Mouse (Mus musculus): ENCODE measurements around the gene Crp.

Crp gene

GRCm38 (mm10) chr1:172711962-172712361 is 14.1 kb downstream of the Crp start:
- in situ Hi-C loops (cut with MboI), result no loop called here

DNA sequence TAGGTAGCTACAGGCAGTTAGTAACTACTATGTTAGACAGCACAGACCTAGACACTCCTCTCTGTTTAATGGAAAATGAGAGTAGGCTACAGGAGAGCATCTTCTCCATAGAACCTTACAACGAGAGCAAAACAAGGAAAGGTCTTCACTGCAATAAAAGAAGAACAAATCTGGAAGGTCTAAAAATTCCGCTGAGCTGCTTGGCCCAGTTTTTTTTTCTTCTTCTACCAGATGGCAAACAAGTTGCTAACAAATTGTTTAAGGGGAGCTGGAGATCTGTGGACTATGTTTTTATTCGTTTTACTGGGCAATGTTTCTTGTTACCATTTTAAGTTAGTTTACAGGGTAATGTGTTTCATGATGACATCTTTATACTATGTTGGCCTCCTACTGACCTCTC is 53.4 kb downstream of the Crp start:
- in situ Hi-C loops (cut with MboI), result no loop called here

DNA sequence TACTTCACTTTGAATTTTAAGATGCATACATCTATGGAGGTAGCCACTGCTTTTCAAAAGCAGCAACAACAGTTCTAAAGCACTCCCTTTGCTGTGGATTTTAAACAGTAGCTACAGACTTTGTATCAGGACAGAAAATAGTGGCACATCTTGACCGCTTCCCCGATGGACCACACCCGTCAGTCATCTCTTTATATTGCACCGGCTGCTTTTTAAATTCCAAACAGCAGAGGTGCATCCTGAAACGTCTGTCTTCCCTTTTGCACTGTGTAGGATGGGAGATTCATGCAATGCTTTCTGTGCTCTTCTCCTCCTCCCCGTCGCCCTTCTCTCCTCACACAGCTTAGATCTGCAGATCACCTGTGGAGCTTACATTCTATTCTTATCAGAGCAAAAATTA is 57.3 kb downstream of the Crp start:
- in situ Hi-C loops (cut with MboI), result no loop called here

DNA sequence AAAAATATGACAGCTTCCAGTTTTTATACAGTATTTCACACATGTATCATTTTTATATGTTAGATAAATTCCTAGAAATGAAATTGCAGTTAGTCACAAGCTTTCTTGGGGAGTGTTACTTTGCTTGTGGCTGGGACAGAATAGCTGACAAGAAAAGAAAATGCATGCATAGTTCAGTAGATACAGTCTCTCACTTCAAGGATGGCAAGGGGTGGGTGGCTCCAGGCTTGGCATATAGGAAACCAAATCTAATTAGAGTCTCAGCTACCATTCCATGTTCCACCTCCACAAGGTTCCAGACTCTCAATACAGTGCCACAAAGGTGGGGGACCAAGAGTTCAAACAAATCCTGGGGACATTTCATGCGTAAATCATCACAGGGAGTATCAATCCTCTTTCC is 61.7 kb downstream of the Crp start:
- in situ Hi-C loops (cut with MboI), result no loop called here

DNA sequence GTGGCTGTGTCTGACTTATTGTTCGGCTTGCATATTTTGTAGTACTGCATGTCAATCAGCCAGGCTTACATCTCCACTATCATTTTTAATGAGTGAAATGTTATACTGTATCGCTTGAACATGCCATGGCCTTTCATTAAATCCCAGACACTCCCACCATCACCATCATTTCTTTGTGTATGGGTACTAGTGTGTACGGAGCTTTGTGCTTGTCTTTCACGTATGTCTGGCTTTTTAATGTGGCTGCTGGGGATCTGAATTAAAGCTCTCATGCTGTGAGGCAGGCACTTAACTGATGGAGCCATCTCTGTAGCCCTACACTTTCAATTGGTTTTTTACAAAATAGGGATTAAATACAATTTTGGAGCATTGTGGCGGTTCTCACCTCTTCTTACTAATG is 81.3 kb downstream of the Crp start:
- in situ Hi-C loops (cut with MboI), result no loop called here

GRCm38 (mm10) chr1:172785322-172785721 is 87.5 kb downstream of the Crp start:
- in situ Hi-C loops (cut with MboI), result no loop called here

DNA sequence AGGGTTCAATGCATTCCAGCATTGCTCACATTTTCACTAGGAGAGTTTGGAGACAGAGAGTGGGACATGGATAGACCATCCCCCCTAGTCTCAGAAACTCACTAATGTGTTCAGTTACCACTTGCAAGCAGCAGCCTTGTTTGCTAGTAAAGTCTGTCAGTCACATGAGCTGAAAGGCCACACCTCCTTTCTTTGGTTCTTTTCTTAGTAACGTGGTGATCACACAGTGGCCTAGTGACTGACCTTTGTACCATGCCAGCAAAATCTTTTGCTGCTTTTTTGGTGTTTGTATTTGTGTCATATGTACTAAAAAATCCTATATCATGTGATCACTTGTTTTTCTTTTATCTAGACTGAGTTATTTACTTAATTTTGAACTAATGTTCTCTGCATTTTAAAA is 88.0 kb downstream of the Crp start:
- in situ Hi-C loops (cut with MboI), result no loop called here

- in situ Hi-C loops (cut with MboI), result no loop called here
These were observed 131.1 kb downstream of the Crp start for GRCm38 (mm10) chr1:172828975-172829374.

- in situ Hi-C loops (cut with MboI), result no loop called here
These were observed 149.3 kb downstream of the Crp start for GRCm38 (mm10) chr1:172847044-172847761.

DNA sequence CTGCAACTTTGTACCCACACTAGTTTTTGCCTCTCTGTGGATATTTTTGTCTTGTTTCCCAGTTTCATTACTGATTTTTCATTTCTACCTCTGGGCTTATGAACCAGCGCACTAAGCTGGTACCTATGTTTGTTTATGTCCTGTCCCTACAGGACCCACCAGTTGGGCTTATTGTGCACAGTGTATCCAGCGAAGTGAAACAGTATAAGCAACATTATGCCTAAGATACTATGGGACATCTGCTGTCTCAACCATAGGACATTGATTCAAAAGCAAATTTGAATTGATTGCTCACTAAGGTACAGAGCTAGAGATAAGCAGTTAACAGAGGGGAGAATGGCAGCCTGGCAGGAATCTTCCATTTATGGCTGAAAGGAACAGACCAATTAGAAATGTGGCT is 150.3 kb downstream of the Crp start:
- in situ Hi-C loops (cut with MboI), result no loop called here

DNA sequence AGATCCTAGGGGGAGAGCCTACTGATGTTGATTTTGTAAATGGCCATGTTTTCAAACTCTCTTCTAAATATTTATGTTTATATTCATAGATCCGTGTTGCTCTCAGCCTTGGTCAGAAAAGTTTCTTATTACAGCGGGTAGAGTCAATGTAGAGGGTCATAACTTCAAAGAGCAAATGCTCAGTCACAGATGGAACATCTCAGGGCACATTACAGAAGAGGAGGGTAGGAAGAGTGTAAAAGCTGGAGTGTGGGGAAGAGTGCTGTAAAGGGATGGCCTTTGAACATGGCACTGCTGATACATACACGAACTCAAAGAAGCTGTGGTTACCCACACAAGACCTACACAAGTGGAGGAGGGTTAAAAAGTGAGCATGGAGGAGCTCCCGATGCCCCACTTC is 177.4 kb downstream of the Crp start:
- in situ Hi-C loops (cut with MboI), result no loop called here

- in situ Hi-C loops (cut with MboI), result no loop called here
These were observed 178.8 kb downstream of the Crp start for GRCm38 (mm10) chr1:172876675-172877074.

Measured in mature B cell (primary cell).